Mouse (Mus musculus) G1E (cell line): ENCODE measurements at regions not wholly inside any gene's neighbourhood (a gene's known extent, or its start where the extent isn't known, plus 50 kb on each side); places are given as distances from the start of the nearest gene placed in this dataset.

Experiments
- ATAC-seq: 2 replicates; pipeline ENCODE4 v1.8.0; 2016; ENCODE audit warnings: mild to moderate bottlenecking; ENCODE audit not compliant: insufficient number of reproducible peaks, poor library complexity, low FRiP score, severe bottlenecking; ENCODE audit errors: extremely low read depth
- DNase-seq: peaks from one replicate; pipeline ENCODE4 v3.0.0; 2012; ENCODE audit warnings: low spot score
- H3K27me3 ChIP-seq: 2 replicates; pipeline ENCODE4 v1.6.1; 2012; ENCODE audit warnings: mild to moderate bottlenecking, low read length, inconsistent platforms; ENCODE audit not compliant: insufficient read depth
- H3K36me3 ChIP-seq: replicated peaks from 2 replicates; pipeline ENCODE3; 2012; ENCODE audit warnings: mild to moderate bottlenecking, inconsistent platforms
- H3K4me1 ChIP-seq: 2 replicates; pipeline ENCODE4 v1.6.1; 2012; ENCODE audit warnings: low read depth, low read length, inconsistent platforms, mixed read lengths; ENCODE audit not compliant: insufficient read depth
- H3K4me3 ChIP-seq: 2 replicates; pipeline ENCODE4 v1.5.1; 2012; ENCODE audit warnings: low read depth, mild to moderate bottlenecking, inconsistent platforms, low read length, moderate library complexity, mixed read lengths
- H3K9me3 ChIP-seq: replicated peaks from 2 replicates; pipeline ENCODE4 v1.6.1; 2012; ENCODE audit warnings: inconsistent platforms
- CTCF ChIP-seq: IDR thresholded peaks from 2 replicates; pipeline ENCODE4 v1.5.1; 2012; ENCODE audit warnings: low read depth, low read length, inconsistent platforms, mixed read lengths
- GATA1 ChIP-seq: IDR thresholded peaks from 2 replicates; pipeline ENCODE4 v1.6.1; 2012; ENCODE audit warnings: borderline replicate concordance, low read length, inconsistent platforms, mixed read lengths
- GATA2 ChIP-seq: IDR thresholded peaks from 2 replicates; pipeline ENCODE4 v1.6.1; 2012; ENCODE audit warnings: low read depth, low read length, inconsistent platforms, borderline replicate concordance
- POLR2AphosphoS5 ChIP-seq: IDR thresholded peaks from 2 replicates; pipeline ENCODE4 v1.6.1; 2012; ENCODE audit warnings: low read depth, low read length, inconsistent platforms; ENCODE audit not compliant: insufficient replicate concordance
- TAL1 ChIP-seq: conservative IDR thresholded peaks from 2 replicates; pipeline ENCODE4 v1.6.1; 2012; ENCODE audit warnings: low read depth, low read length, inconsistent platforms, mixed read lengths

GRCm38 (mm10) chr8:117963426-117963825, 161.7 kb upstream of the Mphosph6 start:
- H3K4me1 ChIP-seq, result no peaks in the 10 kb centered on the region
- TF ChIP-seq GATA1 (no peak), GATA2 (no peak), TAL1 (no peak), CTCF (no peak), POLR2AphosphoS5 (no peak)
- ATAC-seq (no peak), DNase-seq (no peak)
- H3K9me3 ChIP-seq, result peaks cover 69% of the 10 kb centered on the region
- H3K4me3 ChIP-seq, result no peak overlapping the region
- H3K27me3 ChIP-seq, result no peaks in the 10 kb centered on the region
- H3K36me3 ChIP-seq, result no peaks in the 10 kb centered on the region

- no peaks in the 10 kb centered on the region for H3K27me3 ChIP-seq
- H3K36me3 ChIP-seq, result no peaks in the 10 kb centered on the region
- DNase-seq (no peak), ATAC-seq (no peak)
- H3K4me1 ChIP-seq, result no peaks in the 10 kb centered on the region
- TF ChIP-seq GATA1 (no peak), TAL1 (no peak), POLR2AphosphoS5 (no peak), CTCF (no peak), GATA2 (no peak)
- no peak overlapping the region for H3K4me3 ChIP-seq
- H3K9me3 ChIP-seq, result peaks cover 69% of the 10 kb centered on the region
Measured at GRCm38 (mm10) chr8:117962666-117963065, 160.9 kb upstream of the Mphosph6 start.

- Histone ChIP-seq H3K36me3 (no peaks in the 10 kb centered on the region), H3K4me1 (no peaks in the 10 kb centered on the region), H3K27me3 (no peaks in the 10 kb centered on the region), H3K4me3 (no peak overlapping the region), H3K9me3 (peaks cover 80% of the 10 kb centered on the region)
- TF ChIP-seq CTCF, result no peak
- TF ChIP-seq TAL1, result no peak
- no peak for TF ChIP-seq GATA2
- no peak for TF ChIP-seq GATA1
- no peak for TF ChIP-seq POLR2AphosphoS5
- DNase-seq (no peak), ATAC-seq (no peak)
Measured at GRCm38 (mm10) chr8:117959501-117959900, 157.8 kb upstream of the Mphosph6 start.

- ATAC-seq (no peak), DNase-seq (no peak)
- Histone ChIP-seq H3K36me3 (no peaks in the 10 kb centered on the region), H3K4me1 (no peaks in the 10 kb centered on the region), H3K4me3 (no peak overlapping the region), H3K9me3 (peaks cover 78% of the 10 kb centered on the region), H3K27me3 (no peaks in the 10 kb centered on the region)
- TF ChIP-seq CTCF, result no peak
- no peak for TF ChIP-seq GATA2
- no peak for TF ChIP-seq TAL1
- TF ChIP-seq POLR2AphosphoS5, result no peak
- no peak for TF ChIP-seq GATA1
Measured at GRCm38 (mm10) chr8:117958914-117959313, 157.2 kb upstream of the Mphosph6 start.

GRCm38 (mm10) chr8:117951656-117952055, 149.9 kb upstream of the Mphosph6 start:
- ATAC-seq, result no peak
- Histone ChIP-seq H3K4me3 (no peak overlapping the region), H3K27me3 (no peaks in the 10 kb centered on the region), H3K4me1 (no peaks in the 10 kb centered on the region), H3K9me3 (peaks cover 76% of the 10 kb centered on the region), H3K36me3 (no peaks in the 10 kb centered on the region)
- DNase-seq, result no peak
- TF ChIP-seq CTCF, result no peak

- no peak for DNase-seq
- H3K4me3 ChIP-seq, result no peak overlapping the region
- peaks cover 74% of the 10 kb centered on the region for H3K9me3 ChIP-seq
- TF ChIP-seq CTCF, result no peak
- TF ChIP-seq GATA1, result no peak
- TF ChIP-seq TAL1, result no peak
- TF ChIP-seq GATA2, result no peak
- no peak for TF ChIP-seq POLR2AphosphoS5
- H3K27me3 ChIP-seq, result no peaks in the 10 kb centered on the region
- H3K4me1 ChIP-seq, result no peaks in the 10 kb centered on the region
- no peaks in the 10 kb centered on the region for H3K36me3 ChIP-seq
- no peak for ATAC-seq
Measured at GRCm38 (mm10) chr8:117946540-117946939, 144.8 kb upstream of the Mphosph6 start.

GRCm38 (mm10) chr8:117934566-117935094, 132.9 kb upstream of the Mphosph6 start:
- H3K27me3 ChIP-seq, result no peaks in the 10 kb centered on the region
- H3K4me1 ChIP-seq, result no peaks in the 10 kb centered on the region
- no peak for TF ChIP-seq GATA1
- TF ChIP-seq TAL1, result no peak
- no peak for TF ChIP-seq GATA2
- no peak for TF ChIP-seq POLR2AphosphoS5
- no peak for TF ChIP-seq CTCF
- DNase-seq (no peak), ATAC-seq (no peak)
- H3K4me3 ChIP-seq, result no peak overlapping the region
- H3K36me3 ChIP-seq, result no peaks in the 10 kb centered on the region
- H3K9me3 ChIP-seq, result peaks cover 65% of the 10 kb centered on the region
